Mouse (Mus musculus): Measurements from ENCODE around the gene Mdm2. TPM values are rescaled to one million over a fixed set of nuclear protein-coding genes. Genes with fewer than 3 reads are reported as not detected.

The Mdm2 gene
- polyA plus RNA-seq, 1 experiment from 2014 or later, result 47.7 TPM

DNA sequence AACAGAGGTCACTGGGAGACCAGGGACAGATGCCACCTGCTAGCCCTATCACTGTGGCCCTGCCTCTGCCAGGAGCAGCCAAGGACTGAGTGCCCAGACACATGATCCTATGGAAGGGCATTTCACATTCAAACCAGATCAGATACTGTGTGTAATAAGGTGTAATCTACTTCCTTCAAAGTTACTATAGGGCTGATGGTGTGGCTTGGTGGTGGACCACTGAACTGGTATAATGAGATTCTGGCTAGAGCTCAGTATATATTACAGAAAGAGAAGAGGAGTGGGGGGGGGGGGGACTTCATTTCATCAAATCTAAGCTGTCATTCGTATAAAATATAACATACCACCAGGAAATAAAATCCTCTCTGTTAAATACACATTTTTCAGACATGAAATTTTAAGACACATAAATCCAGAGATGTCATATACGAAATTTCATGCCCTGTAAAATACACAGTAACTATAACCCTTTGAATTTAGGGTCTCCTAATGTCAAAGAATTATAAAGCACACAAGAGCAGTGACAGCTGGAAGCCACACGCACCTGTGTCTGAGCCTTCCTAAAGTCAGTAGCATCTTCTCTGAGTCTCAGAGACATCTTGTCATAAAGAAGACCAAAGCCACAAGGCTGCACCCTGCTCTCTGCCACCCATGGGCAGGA is 36.1 kb downstream of the Mdm2 start:
- ATAC-seq (ENCODE audit: borderline replicate concordance, extremely low read depth, low FRiP score, low TSS enrichment), result no peak
- Histone ChIP-seq H3K27me3 (no peaks in the 10 kb centered on the region), H3K36me3 (no peaks in the 10 kb centered on the region), H3K27ac (no peak overlapping the region), H3K9me3 (no peaks in the 10 kb centered on the region), H3K4me1 (peaks cover 27% of the 10 kb centered on the region), H3K9ac (no peak overlapping the region), H3K4me3 (no peak overlapping the region), H3K4me2 (no peak overlapping the region)
- 77% methylated on average over 3 of the region's 3 CpGs for WGBS

DNA sequence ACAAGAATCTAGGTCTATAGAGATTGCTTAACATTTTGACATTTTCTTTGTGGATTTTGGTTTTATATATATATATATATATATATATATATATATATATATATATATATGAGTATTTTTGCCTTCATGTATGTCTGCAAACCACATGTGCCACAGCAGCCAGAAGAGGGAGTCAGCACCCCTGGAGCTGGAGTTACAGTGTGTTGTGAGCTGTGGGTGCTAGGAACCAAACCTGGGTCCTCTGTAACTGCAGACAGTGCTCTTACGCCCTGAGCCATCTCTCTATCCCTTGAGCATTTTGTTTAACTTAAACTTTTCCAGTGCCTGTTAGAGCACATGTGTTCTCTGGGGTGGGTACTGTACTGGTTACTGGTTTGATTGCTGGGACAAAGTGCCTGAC is 36.6 kb downstream of the Mdm2 start:
- Histone ChIP-seq H3K27me3 (no peaks in the 10 kb centered on the region), H3K9ac (no peak overlapping the region), H3K4me3 (no peak overlapping the region), H3K4me1 (peaks cover 32% of the 10 kb centered on the region), H3K4me2 (no peak overlapping the region), H3K9me3 (no peaks in the 10 kb centered on the region), H3K36me3 (no peaks in the 10 kb centered on the region), H3K27ac (no peak overlapping the region)
- WGBS, result 91% methylated on average over 1 of the region's 1 CpGs
- ATAC-seq (ENCODE audit: borderline replicate concordance, extremely low read depth, low FRiP score, low TSS enrichment), result no peak

DNA sequence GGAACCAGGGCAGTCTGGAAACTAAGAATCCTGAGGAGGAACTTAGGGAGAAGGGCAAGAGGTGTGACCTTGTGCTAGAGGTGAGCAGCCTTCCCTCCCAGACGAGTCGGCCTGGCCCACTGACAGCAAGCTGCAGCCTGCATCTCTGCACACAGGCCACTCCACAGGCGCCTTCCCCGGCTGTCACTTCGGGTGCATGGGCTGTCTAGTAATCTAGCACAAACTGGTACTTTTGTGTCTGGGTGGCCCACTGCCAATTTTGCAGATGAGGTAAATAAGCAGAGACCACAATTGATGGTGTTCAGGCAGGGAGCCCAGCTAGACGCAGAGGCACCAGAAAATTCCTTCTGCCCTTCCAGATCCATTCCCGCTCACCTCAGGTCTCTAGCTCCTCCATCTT is 37.9 kb downstream of the Mdm2 start:
- H3K9ac ChIP-seq, result no peak overlapping the region
- 29% methylated on average over 7 of the region's 7 CpGs for WGBS
- H3K36me3 ChIP-seq, result no peaks in the 10 kb centered on the region
- no peaks in the 10 kb centered on the region for H3K9me3 ChIP-seq
- H3K4me1 ChIP-seq, result peaks cover 34% of the 10 kb centered on the region
- no peak overlapping the region for H3K4me2 ChIP-seq
- no peaks in the 10 kb centered on the region for H3K27me3 ChIP-seq
- no peak overlapping the region for H3K4me3 ChIP-seq
- ATAC-seq (ENCODE audit: borderline replicate concordance, extremely low read depth, low FRiP score, low TSS enrichment), result peak; percentile 53; the same call in 1 of the 2 replicates
- H3K27ac ChIP-seq, result no peak overlapping the region

- Histone ChIP-seq H3K9ac (no peak overlapping the region), H3K4me2 (no peak overlapping the region), H3K4me3 (no peak overlapping the region), H3K27me3 (no peaks in the 10 kb centered on the region), H3K36me3 (no peaks in the 10 kb centered on the region), H3K4me1 (peaks cover 34% of the 10 kb centered on the region), H3K9me3 (no peaks in the 10 kb centered on the region), H3K27ac (no peak overlapping the region)
- no peak for ATAC-seq (ENCODE audit: borderline replicate concordance, extremely low read depth, low FRiP score, low TSS enrichment)
- 75% methylated on average over 13 of the region's 13 CpGs for WGBS
These were observed 38.5 kb downstream of the Mdm2 start for GRCm38 (mm10) chr10:117671930-117672666.

GRCm38 (mm10) chr10:117671266-117671665 is 39.3 kb downstream of the Mdm2 start:
- Histone ChIP-seq H3K27me3 (no peaks in the 10 kb centered on the region), H3K36me3 (no peaks in the 10 kb centered on the region), H3K4me2 (no peak overlapping the region), H3K4me3 (no peak overlapping the region), H3K9me3 (no peaks in the 10 kb centered on the region), H3K27ac (no peak overlapping the region), H3K9ac (no peak overlapping the region), H3K4me1 (peaks cover 28% of the 10 kb centered on the region)
- ATAC-seq (ENCODE audit: borderline replicate concordance, extremely low read depth, low FRiP score, low TSS enrichment), result no peak
- WGBS, result 78% methylated on average over 9 of the region's 9 CpGs

GRCm38 (mm10) chr10:117670791-117671190 is 39.8 kb downstream of the Mdm2 start:
- no peak overlapping the region for H3K27ac ChIP-seq
- no peak overlapping the region for H3K4me3 ChIP-seq
- H3K9ac ChIP-seq, result no peak overlapping the region
- H3K36me3 ChIP-seq, result no peaks in the 10 kb centered on the region
- H3K4me2 ChIP-seq, result no peak overlapping the region
- no peaks in the 10 kb centered on the region for H3K9me3 ChIP-seq
- 82% methylated on average over 5 of the region's 5 CpGs for WGBS
- H3K4me1 ChIP-seq, result peaks cover 23% of the 10 kb centered on the region
- ATAC-seq (ENCODE audit: borderline replicate concordance, extremely low read depth, low FRiP score, low TSS enrichment), result no peak
- no peaks in the 10 kb centered on the region for H3K27me3 ChIP-seq

GRCm38 (mm10) chr10:117670092-117670491 is 40.5 kb downstream of the Mdm2 start:
- Histone ChIP-seq H3K4me3 (no peak overlapping the region), H3K9ac (no peak overlapping the region), H3K27ac (no peak overlapping the region), H3K4me2 (no peak overlapping the region), H3K27me3 (no peaks in the 10 kb centered on the region), H3K4me1 (peaks cover 16% of the 10 kb centered on the region), H3K36me3 (no peaks in the 10 kb centered on the region), H3K9me3 (no peaks in the 10 kb centered on the region)
- ATAC-seq (ENCODE audit: borderline replicate concordance, extremely low read depth, low FRiP score, low TSS enrichment), result no peak
- 90% methylated on average over 3 of the region's 3 CpGs for WGBS

DNA sequence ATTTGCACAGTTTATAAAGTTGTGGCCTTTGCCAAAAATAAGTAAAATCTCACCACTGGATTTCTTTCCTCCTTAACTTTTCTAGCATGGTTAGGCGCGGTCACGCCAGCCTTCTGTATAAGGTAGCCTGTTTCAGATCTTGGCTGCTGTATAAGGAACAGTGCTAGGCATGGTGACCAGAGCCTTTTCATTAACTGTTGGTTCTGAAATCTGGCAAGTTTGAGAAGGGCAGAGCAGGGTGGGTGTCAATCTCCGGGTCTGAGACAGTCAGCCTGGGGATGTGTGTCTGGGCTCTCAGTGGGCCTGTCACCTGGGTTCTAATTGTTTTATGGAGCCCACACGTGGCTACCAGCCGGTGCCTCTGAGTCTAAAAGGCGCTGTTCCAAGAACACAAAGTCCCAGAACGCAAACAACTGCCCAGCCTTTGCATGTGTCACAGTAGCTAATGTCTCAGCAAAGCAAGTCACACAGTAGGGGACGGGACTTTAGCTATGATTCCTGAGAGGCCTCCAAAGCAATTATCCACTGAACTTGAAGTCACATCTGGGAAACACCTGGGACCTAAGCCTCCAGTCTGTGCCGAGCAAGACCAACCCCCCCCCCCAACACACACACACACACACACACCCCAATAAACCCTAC is 41.0 kb downstream of the Mdm2 start:
- no peaks in the 10 kb centered on the region for H3K27me3 ChIP-seq

GRCm38 (mm10) chr10:117668546-117669300 is 41.8 kb downstream of the Mdm2 start:
- no peak for ATAC-seq (ENCODE audit: borderline replicate concordance, extremely low read depth, low FRiP score, low TSS enrichment)
- Histone ChIP-seq H3K4me3 (no peak overlapping the region), H3K27me3 (no peaks in the 10 kb centered on the region), H3K4me1 (peaks cover 21% of the 10 kb centered on the region), H3K4me2 (no peak overlapping the region), H3K9ac (no peak overlapping the region), H3K36me3 (no peaks in the 10 kb centered on the region), H3K27ac (no peak overlapping the region), H3K9me3 (no peaks in the 10 kb centered on the region)
- 77% methylated on average over 10 of the region's 10 CpGs for WGBS

More for the DNA sequence above, 41.0 kb downstream of the Mdm2 start:
- H3K36me3 ChIP-seq, result no peaks in the 10 kb centered on the region
- WGBS, result 62% methylated on average over 10 of the region's 10 CpGs
- H3K27ac ChIP-seq, result 0 out of 2 replicates have a peak overlapping the region, but pooled peaks have one; percentile 6
- no peak overlapping the region for H3K4me2 ChIP-seq
- no peak for ATAC-seq (ENCODE audit: borderline replicate concordance, extremely low read depth, low FRiP score, low TSS enrichment)
- no peak overlapping the region for H3K9ac ChIP-seq
- H3K4me3 ChIP-seq, result no peak overlapping the region
- no peaks in the 10 kb centered on the region for H3K9me3 ChIP-seq
- H3K4me1 ChIP-seq, result peaks cover 16% of the 10 kb centered on the region

DNA sequence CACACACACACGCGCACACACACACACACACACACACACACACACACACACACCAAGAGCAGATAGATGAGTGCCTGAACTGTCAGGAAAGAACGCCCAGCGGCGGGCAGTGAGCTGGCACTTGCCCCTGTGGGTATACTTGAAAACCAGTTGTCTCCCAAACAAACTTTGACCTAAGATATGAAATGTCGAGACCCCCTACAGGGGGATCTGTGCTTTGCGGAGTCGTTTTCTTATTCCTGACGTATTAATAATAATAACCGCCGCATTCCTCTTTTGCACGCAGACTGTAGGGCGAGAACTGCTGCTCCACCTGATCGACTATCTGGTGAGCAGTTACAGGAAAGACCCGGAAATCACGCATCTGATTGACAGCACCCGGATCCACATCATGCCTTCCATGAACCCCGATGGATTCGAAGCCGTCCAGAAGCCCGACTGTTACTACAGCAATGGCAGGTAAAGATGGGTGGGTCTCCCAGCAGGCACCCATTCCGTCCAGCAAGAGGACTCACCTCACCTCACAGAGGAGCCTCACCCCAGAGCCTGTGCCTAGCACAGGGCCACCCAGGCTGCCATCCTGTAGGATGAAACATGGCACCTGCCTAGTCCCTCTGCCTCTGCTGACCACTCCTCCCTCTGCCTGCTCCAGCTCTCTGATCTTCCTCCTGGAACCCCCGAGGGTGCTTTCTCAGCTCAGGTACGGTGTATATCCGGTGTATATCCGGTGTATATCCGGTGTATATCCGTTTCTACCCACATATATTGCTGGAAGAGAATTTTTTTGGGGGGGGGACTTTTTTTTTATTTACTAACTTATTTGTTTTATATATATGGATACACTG is 42.7 kb downstream of the Mdm2 start:
- no peak for ATAC-seq (ENCODE audit: borderline replicate concordance, extremely low read depth, low FRiP score, low TSS enrichment)
- Histone ChIP-seq H3K4me3 (no peak overlapping the region), H3K9ac (no peak overlapping the region), H3K9me3 (no peaks in the 10 kb centered on the region), H3K4me1 (peaks cover 24% of the 10 kb centered on the region), H3K27ac (no peak overlapping the region), H3K27me3 (no peaks in the 10 kb centered on the region), H3K4me2 (no peak overlapping the region), H3K36me3 (no peaks in the 10 kb centered on the region)
- 92% methylated on average over 28 of the region's 28 CpGs for WGBS
